Mouse (Mus musculus): ENCODE data around the gene Pla2g3. TPM values are rescaled to one million over a fixed set of nuclear protein-coding genes. Genes with fewer than 3 reads are reported as not detected.
A peak's percentile ranks its signal among the peaks of the same experiment; 100 is the strongest.

Pla2g3 gene
- polyA plus RNA-seq, 1 experiment from 2014 or later: 0.46 TPM

GRCm38 (mm10) chr11:3515216-3515615, 27.1 kb downstream of the Pla2g3 start:
- Histone ChIP-seq H3K4me2 (peak overlapping the region; percentile 77), H3K4me1 (ENCODE audit: insufficient read depth) (peaks cover 12% of the 10 kb centered on the region; the same call in 1 of the 2 replicates), H3K4me3 (ENCODE audit: low read depth, low read length) (peak overlapping the region; percentile 57), H3K9ac (peak overlapping the region; percentile 62), H3K9me3 (ENCODE audit: low read depth, low read length) (no peaks in the 10 kb centered on the region), H3K27me3 (ENCODE audit: insufficient read depth, low read length) (peaks cover 7% of the 10 kb centered on the region; the same call in 1 of the 2 replicates), H3K36me3 (ENCODE audit: insufficient read depth) (peaks cover 14% of the 10 kb centered on the region), H3K27ac (ENCODE audit: low read depth) (no peak overlapping the region)
- ATAC-seq (ENCODE audit: insufficient read depth) (peak; percentile 29; the same call in 1 of the 2 replicates), DNase-seq (no peak)
- no peak for TF ChIP-seq CTCF (IDR thresholded peaks at IDR 0.05; ENCODE audit: low read depth)
- whole genome bisulfite sequencing: 10% methylated on average over 4 of the region's 4 CpGs

- Histone ChIP-seq H3K4me3 (ENCODE audit: low read depth, low read length) (peak overlapping the region; percentile 57; the same call in 1 of the 2 replicates), H3K9me3 (ENCODE audit: low read depth, low read length) (no peaks in the 10 kb centered on the region), H3K27me3 (ENCODE audit: insufficient read depth, low read length) (peaks cover 7% of the 10 kb centered on the region; the same call in 1 of the 2 replicates), H3K4me2 (peak overlapping the region; percentile 77), H3K4me1 (ENCODE audit: insufficient read depth) (peaks cover 12% of the 10 kb centered on the region; the same call in 1 of the 2 replicates), H3K9ac (no peak overlapping the region; the same call in 1 of the 2 replicates), H3K36me3 (ENCODE audit: insufficient read depth) (peaks cover 18% of the 10 kb centered on the region), H3K27ac (ENCODE audit: low read depth) (no peak overlapping the region)
- 76% methylated on average over 4 of the region's 4 CpGs for WGBS
- ATAC-seq (ENCODE audit: insufficient read depth): 0 out of 2 replicates have a peak, but pooled peaks have one; percentile 9
- no peak for DNase-seq
- no peak for TF ChIP-seq CTCF (IDR thresholded peaks at IDR 0.05; ENCODE audit: low read depth)
Measured at GRCm38 (mm10) chr11:3515637-3516036, 27.6 kb downstream of the Pla2g3 start.

- DNase-seq: no peak
- Histone ChIP-seq H3K27ac (ENCODE audit: low read depth) (no peak overlapping the region), H3K4me1 (ENCODE audit: insufficient read depth) (peaks cover 12% of the 10 kb centered on the region; the same call in 1 of the 2 replicates), H3K4me2 (peak overlapping the region; percentile 77), H3K9me3 (ENCODE audit: low read depth, low read length) (no peaks in the 10 kb centered on the region), H3K27me3 (ENCODE audit: insufficient read depth, low read length) (peaks cover 7% of the 10 kb centered on the region; the same call in 1 of the 2 replicates), H3K9ac (no peak overlapping the region), H3K36me3 (ENCODE audit: insufficient read depth) (peaks cover 23% of the 10 kb centered on the region), H3K4me3 (ENCODE audit: low read depth, low read length) (peak overlapping the region; percentile 57; the same call in 1 of the 2 replicates)
- WGBS: 75% methylated on average over 5 of the region's 5 CpGs
- TF ChIP-seq CTCF (IDR thresholded peaks at IDR 0.05; ENCODE audit: low read depth): no peak
- no peak for ATAC-seq (ENCODE audit: insufficient read depth)
Measured at GRCm38 (mm10) chr11:3516121-3516520, 28.0 kb downstream of the Pla2g3 start.

- H3K27ac ChIP-seq (ENCODE audit: low read depth): no peak overlapping the region
- peaks cover 12% of the 10 kb centered on the region; the same call in 1 of the 2 replicates for H3K4me1 ChIP-seq (ENCODE audit: insufficient read depth)
- H3K4me2 ChIP-seq: peak overlapping the region; percentile 77
- under 1% methylated on average over 50 of the region's 50 CpGs for WGBS
- peak overlapping the region; percentile 13 for H3K9ac ChIP-seq
- DNase-seq (peak; percentile 78), ATAC-seq (ENCODE audit: insufficient read depth) (peak; percentile 39)
- peak overlapping the region; percentile 26 for H3K4me3 ChIP-seq (ENCODE audit: low read depth, low read length)
- H3K9me3 ChIP-seq (ENCODE audit: low read depth, low read length): no peaks in the 10 kb centered on the region
- peaks cover 34% of the 10 kb centered on the region for H3K36me3 ChIP-seq (ENCODE audit: insufficient read depth)
- no peak for TF ChIP-seq CTCF (IDR thresholded peaks at IDR 0.05; ENCODE audit: low read depth)
- H3K27me3 ChIP-seq (ENCODE audit: insufficient read depth, low read length): peaks cover 7% of the 10 kb centered on the region; the same call in 1 of the 2 replicates
Measured at GRCm38 (mm10) chr11:3516859-3517845, 29.1 kb downstream of the Pla2g3 start.

GRCm38 (mm10) chr11:3517846-3518732, 30.0 kb downstream of the Pla2g3 start:
- H3K27me3 ChIP-seq (ENCODE audit: insufficient read depth, low read length): peaks cover 7% of the 10 kb centered on the region; the same call in 1 of the 2 replicates
- WGBS: 49% methylated on average over 13 of the region's 13 CpGs
- no peak for TF ChIP-seq CTCF (IDR thresholded peaks at IDR 0.05; ENCODE audit: low read depth)
- no peaks in the 10 kb centered on the region for H3K9me3 ChIP-seq (ENCODE audit: low read depth, low read length)
- no peak overlapping the region; the same call in 1 of the 2 replicates for H3K9ac ChIP-seq
- DNase-seq (no peak), ATAC-seq (ENCODE audit: insufficient read depth) (peak; percentile 4; the same call in 1 of the 2 replicates)
- H3K27ac ChIP-seq (ENCODE audit: low read depth): no peak overlapping the region
- peaks cover 43% of the 10 kb centered on the region for H3K36me3 ChIP-seq (ENCODE audit: insufficient read depth)
- peak overlapping the region; percentile 77 for H3K4me2 ChIP-seq
- peak overlapping the region; percentile 26; the same call in 1 of the 2 replicates for H3K4me3 ChIP-seq (ENCODE audit: low read depth, low read length)
- H3K4me1 ChIP-seq (ENCODE audit: insufficient read depth): peaks cover 12% of the 10 kb centered on the region; the same call in 1 of the 2 replicates

- DNase-seq: no peak
Measured at GRCm38 (mm10) chr11:3519051-3519726, 31.1 kb downstream of the Pla2g3 start.

More at GRCm38 (mm10) chr11:3519051-3519726, 31.1 kb downstream of the Pla2g3 start:
- H3K36me3 ChIP-seq (ENCODE audit: insufficient read depth): peaks cover 54% of the 10 kb centered on the region
- WGBS: 59% methylated on average over 4 of the region's 4 CpGs
- H3K4me2 ChIP-seq: no peak overlapping the region
- ATAC-seq (ENCODE audit: insufficient read depth): no peak
- H3K4me1 ChIP-seq (ENCODE audit: insufficient read depth): peaks cover 12% of the 10 kb centered on the region; the same call in 1 of the 2 replicates
- no peaks in the 10 kb centered on the region for H3K9me3 ChIP-seq (ENCODE audit: low read depth, low read length)
- H3K9ac ChIP-seq: no peak overlapping the region
- H3K27ac ChIP-seq (ENCODE audit: low read depth): no peak overlapping the region
- H3K4me3 ChIP-seq (ENCODE audit: low read depth, low read length): no peak overlapping the region
- H3K27me3 ChIP-seq (ENCODE audit: insufficient read depth, low read length): peaks cover 7% of the 10 kb centered on the region; the same call in 1 of the 2 replicates
- no peak for TF ChIP-seq CTCF (IDR thresholded peaks at IDR 0.05; ENCODE audit: low read depth)

Data from lung, embryonic 14.5 days (tissue).